Mouse (Mus musculus) brain, adult 2 months (tissue): ENCODE measurements at regions not wholly inside any gene's neighbourhood (a gene's known extent, or its start where the extent isn't known, plus 50 kb on each side); places are given as distances from the start of the nearest gene placed in this dataset.

ENCODE experiments used
- DNase-seq: peaks from one replicate; pipeline ENCODE4 v3.0.0; 2011; ENCODE audit warnings: low read depth, low spot score

DNA sequence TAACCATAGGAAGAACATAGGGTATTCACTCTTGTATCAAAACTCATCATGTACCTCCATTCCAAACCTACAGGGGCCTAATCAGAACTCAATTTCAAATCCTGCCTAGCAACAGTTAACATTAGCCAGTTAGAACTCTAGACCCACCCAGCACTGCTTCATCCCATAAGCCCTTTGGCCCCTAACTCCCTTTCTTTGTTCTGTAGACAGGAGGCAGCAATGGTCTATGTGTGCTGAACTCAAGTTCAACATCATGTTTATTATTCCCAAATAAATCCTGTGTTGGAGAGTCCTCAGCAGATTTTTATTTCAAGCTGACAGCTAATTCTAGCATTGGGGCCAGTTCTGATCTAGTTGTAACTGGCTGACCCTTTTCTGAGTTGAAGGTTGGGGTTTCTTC is 112.2 kb downstream of the Ipo8 start:
- no peak for DNase-seq

DNA sequence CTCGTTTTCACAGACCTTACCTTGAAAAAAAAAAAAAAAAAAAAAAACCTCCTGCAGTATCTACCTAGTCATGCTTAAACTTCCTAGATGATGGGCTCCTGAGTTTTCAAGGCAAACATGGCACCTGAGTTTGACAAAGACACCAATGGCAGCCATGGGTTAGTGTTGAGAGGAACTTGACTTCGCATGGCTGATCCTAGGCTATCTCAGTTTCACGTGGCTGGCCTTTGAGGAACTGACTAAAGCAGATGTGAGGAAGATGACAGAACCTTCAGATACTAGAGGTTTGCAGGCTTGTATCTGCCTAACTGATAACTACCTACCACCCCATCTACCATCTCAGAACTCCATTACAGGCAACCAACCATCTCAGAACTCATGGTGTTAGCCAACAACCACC is 120.9 kb downstream of the Ipo8 start:
- no peak for DNase-seq

GRCm38 (mm10) chr6:148708389-148708788 is 122.9 kb downstream of the Ipo8 start:
- DNase-seq = no peak

GRCm38 (mm10) chr6:148705711-148706110 is 125.6 kb downstream of the Ipo8 start:
- peak; percentile 39 for DNase-seq

- DNase-seq = no peak
Observed at GRCm38 (mm10) chr6:148693329-148693728, 137.9 kb downstream of the Ipo8 start.

- peak; percentile 70 for DNase-seq
Observed at GRCm38 (mm10) chr6:148687770-148688169, 143.5 kb downstream of the Ipo8 start.

DNA sequence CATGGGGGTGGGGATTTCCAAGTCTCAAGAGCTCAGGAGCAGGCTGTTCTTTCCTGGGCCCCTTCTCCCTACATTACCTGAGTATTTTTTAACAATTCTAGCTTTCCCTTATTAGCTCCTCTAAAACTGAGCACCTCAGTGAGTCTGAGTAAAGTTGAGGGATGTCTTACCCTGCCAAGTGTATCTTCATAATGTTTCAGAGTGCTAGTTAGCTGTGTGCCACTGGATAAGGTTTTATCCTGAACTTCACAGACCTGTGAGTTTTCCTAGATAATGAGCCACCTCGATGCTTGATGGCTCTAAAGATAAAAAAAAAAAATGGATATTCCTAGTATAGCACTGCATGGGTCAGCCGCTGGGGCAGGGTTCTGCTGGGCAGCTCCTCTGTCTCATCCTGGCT is 171.1 kb downstream of the Ipo8 start:
- no peak for DNase-seq

- no peak for DNase-seq
Observed at GRCm38 (mm10) chr6:148653216-148653615, 178.1 kb downstream of the Ipo8 start.

GRCm38 (mm10) chr6:148652434-148652833 is 178.8 kb downstream of the Ipo8 start:
- DNase-seq = no peak

GRCm38 (mm10) chr6:148647423-148648390 is 183.6 kb downstream of the Ipo8 start:
- DNase-seq = no peak

DNA sequence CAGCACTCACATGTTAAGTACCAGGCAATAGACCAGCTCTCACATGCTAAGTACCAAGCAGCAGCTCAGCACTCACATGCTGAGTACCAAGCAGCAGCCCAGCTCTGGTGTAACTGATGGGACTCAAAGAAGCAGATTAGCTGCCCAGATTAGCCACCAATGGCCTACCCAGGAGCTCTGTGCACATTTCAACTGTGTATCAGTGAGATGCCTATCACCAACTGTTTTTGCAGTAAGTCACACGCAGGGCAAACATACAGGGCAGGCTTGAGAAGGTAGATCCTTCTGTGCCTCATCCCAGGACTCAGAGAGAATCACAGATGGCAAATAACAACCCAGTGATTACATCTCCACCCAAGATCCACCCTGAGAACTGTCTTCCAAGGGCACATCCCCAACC is 190.7 kb downstream of the Ipo8 start:
- no peak for DNase-seq

- peak; percentile 36 for DNase-seq
Observed at GRCm38 (mm10) chr6:148634148-148634547, 190.0 kb upstream of the Tmtc1 start.

GRCm38 (mm10) chr6:148627090-148627605 is 183.0 kb upstream of the Tmtc1 start:
- DNase-seq = peak; percentile 60

DNA sequence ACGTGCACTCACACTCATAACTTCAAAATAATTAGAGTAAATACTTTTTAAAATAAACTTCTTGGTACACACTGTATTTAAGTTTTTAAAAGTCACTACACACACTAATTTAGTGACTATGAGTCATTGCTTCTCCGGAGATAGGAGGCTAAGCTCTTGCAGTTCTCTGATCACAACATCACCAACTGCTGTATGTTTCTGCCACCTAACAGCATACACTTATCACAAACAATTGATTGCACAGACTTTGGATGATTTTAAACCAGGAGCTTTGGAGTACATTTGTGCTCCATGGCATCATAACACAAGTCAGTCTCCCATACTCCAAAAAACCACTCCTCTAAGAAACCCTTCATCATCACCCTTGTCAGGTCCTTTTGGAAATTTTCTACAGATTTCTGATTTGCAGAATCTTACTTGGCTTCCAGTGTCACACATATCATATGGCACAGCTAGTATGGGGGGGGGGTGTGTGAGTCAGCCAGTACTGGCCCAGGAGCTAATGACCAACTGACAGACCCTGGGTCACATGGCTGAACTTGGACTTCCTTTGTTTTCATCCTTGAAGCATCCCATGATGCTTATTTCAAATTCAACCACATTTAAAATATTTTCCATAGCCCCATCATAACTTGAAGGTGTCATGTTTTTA is 179.1 kb upstream of the Tmtc1 start:
- peak; percentile 54 for DNase-seq

DNA sequence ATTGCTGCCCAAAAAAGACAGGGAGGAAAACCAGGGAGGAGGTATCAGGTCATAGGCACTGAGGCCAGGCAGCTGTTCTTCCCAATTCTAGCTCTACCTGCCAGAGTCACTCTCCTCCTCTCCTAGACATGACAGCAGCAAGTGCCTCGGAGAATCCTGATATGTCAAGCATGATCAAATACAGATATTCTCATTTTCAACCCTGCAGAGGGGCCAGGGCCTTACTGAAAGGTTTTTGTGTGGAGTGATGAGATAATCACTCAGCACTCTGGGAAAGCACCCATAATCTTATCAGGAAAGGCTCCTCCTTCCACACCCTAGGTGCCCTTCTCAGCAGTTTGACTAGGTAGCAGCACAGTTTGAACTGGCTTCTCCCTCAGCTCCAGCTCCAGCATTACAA is 175.8 kb upstream of the Tmtc1 start:
- DNase-seq = no peak

- no peak for DNase-seq
Observed at GRCm38 (mm10) chr6:148615931-148616330, 171.7 kb upstream of the Tmtc1 start.

DNA sequence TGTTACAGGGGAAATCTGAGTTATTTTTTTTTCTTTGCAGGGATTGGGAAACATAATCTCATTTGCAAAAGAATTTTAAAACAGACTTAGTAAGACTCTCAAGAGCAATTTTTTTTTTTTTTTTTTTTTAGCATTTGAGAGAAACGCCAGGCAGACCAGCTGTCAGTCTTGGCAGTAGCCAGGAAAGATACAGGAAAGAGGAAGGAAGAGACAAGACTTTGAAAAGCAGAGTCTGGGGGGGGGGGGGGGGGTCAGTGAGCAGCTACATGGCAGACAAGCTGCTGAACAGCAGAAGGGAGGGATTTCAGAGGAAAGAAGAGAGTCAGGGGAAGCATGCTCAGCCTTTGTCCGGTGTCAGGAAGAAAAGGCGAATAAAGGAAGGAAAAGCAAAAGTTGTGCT is 171.3 kb upstream of the Tmtc1 start:
- peak; percentile 45 for DNase-seq

DNA sequence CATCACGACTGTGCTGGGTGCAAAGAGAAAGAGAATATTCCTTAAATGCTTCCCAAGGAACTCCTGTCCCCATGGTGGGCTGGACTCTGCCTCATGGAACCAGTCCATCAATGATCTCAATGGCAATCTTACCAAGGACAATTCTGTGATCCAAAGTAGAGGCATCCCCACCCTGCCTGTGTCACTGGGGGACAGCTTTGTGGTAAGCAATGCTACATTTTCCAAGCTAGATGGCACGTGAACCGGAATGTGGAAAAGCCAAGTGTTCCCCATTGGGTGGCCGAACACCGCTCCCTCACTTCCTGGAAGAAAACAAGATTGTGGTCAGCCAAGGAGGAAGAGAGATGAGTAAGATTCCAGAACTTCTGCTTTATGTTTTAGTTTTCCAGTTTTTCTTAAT is 164.7 kb upstream of the Tmtc1 start:
- no peak for DNase-seq

DNA sequence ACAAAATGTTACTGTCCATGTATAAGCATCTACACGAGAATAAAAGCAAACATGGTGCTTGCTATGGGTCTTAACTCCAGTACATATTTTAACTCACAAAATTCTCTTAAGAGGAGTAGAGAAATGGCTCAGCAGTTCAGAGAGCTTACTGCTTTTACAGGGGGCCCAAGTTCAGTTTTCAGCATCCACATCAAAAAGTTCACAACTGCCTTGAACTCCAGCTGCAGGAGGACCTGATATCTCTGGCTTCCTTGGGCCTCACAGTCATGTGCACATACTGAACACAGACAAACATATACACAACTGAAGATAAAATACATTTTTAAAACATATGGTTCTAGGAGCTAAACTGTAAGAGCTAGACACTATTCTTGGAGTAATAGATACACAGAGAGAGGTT is 161.0 kb upstream of the Tmtc1 start:
- DNase-seq = no peak

DNA sequence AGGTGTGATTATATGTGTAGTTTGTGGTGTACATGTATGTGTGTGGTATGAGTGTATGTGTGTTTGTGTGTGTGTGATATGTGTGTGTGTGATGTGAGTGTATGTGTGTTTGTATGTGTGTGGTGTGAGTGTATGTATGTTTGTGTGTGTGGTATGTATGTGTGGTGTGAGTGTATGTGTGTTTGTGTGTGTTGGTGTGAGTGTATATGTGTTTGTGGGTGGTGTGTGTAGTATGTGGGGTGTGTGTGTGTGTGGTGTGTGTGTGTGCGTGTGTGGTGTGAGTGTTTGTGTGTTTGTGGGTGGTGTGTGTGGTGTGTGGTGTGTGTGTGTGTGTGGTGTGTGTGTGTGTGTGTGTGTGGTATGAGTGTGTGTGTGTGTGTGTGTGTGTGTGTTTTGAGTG is 160.6 kb upstream of the Tmtc1 start:
- DNase-seq = no peak

GRCm38 (mm10) chr6:148603878-148604277 is 159.7 kb upstream of the Tmtc1 start:
- no peak for DNase-seq

- DNase-seq = no peak
Observed at GRCm38 (mm10) chr6:148603460-148603859, 159.3 kb upstream of the Tmtc1 start.

DNA sequence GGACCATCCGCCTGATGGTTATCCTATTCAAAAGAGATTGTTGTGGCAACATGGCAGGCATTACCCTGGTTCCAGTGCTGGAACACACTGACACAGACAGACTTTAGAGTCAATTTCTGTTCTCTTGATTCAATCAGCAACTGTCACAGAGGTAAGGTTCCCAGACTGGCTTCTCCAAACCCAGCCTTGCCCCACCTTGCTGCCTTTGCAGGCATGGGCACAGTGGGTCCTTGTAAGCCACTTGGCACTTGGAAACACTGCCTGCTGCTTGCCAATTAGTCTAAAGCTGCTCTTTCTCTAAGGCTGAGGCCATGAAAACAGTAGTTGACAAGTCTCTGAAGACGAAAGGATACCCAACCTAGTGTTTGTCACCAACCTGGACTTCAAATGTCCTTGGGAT is 158.7 kb upstream of the Tmtc1 start:
- DNase-seq = no peak
